Mouse (Mus musculus): ENCODE results near the gene Syncrip.

GRCm38 (mm10) chr9:88424356-88424755 is 58.0 kb downstream of the Syncrip start:
- TF ChIP-seq CTCF (IDR thresholded peaks at IDR 0.05; ENCODE audit: borderline replicate concordance, control insufficient read depth, extremely low read depth, insufficient read depth, low read length, poor library complexity) (no peak), POLR2A (IDR thresholded peaks at IDR 0.05; ENCODE audit: control insufficient read depth, extremely low read depth, insufficient read depth, low read length, poor library complexity) (no peak)
